Mouse (Mus musculus) CH12.LX (cell line): ENCODE measurements at regions not wholly inside any gene's neighbourhood (a gene's known extent, or its start where the extent isn't known, plus 50 kb on each side); places are given as distances from the start of the nearest gene placed in this dataset.

Experiments
- DNase-seq: peaks from one replicate; pipeline ENCODE4 v3.0.0-alpha.2; 2013; ENCODE audit errors: extremely low read depth
- H3K27ac ChIP-seq: 2 replicates; pipeline ENCODE4 v1.5.1; 2012; ENCODE audit warnings: low read depth, mild to moderate bottlenecking, control low read depth, moderate library complexity; ENCODE audit not compliant: insufficient read depth
- H3K27me3 ChIP-seq: replicated peaks from 2 replicates; pipeline ENCODE3; 2012; ENCODE audit warnings: inconsistent platforms
- H3K36me3 ChIP-seq, 2 experiments: replicated peaks in 1 of 2; 2 replicates each; pipeline versions ENCODE3 to v1.6.1; 2012; ENCODE audit warnings: inconsistent platforms in 1 of 2, low read length in 1 of 2, mild to moderate bottlenecking in 1 of 2, mixed read lengths in 1 of 2, moderate library complexity in 1 of 2; ENCODE audit not compliant: control insufficient read depth in 1 of 2, insufficient read depth in 1 of 2
- H3K4me1 ChIP-seq, 2 experiments: 2 replicates each; pipeline ENCODE4 v1.6.1; 2012; ENCODE audit warnings: inconsistent platforms in 1 of 2, moderate library complexity in 1 of 2; ENCODE audit not compliant: insufficient read depth in 2 of 2, control insufficient read depth in 1 of 2
- H3K4me2 ChIP-seq: 2 replicates; pipeline ENCODE4 v1.6.1; 2012; ENCODE audit warnings: low read depth, mild to moderate bottlenecking, control low read depth; ENCODE audit not compliant: poor library complexity, insufficient read depth, severe bottlenecking
- H3K4me3 ChIP-seq, 3 experiments: fragments of 150-350 bp in 1 of 3; sonication (generic) in 1 of 3; replicated peaks in 1 of 3; 2 replicates each; pipeline versions ENCODE3 to v1.5.1; 2011 to 2012; ENCODE audit warnings: low read depth in 2 of 3, low read length in 2 of 3, mild to moderate bottlenecking in 2 of 3, moderate library complexity in 2 of 3, control low read depth in 1 of 3, improper control_type of control experiment in 1 of 3, inconsistent platforms in 1 of 3, mixed read lengths in 1 of 3; ENCODE audit not compliant: poor library complexity in 1 of 3
- H3K79me2 ChIP-seq: replicated peaks from 2 replicates; pipeline ENCODE4 v1.6.1; 2012; ENCODE audit warnings: mild to moderate bottlenecking, moderate library complexity; ENCODE audit not compliant: control insufficient read depth, poor library complexity, insufficient read depth, severe bottlenecking; ENCODE audit errors: extremely low read depth
- H3K9ac ChIP-seq: 2 replicates; pipeline ENCODE4 v1.6.1; 2012; ENCODE audit warnings: low read depth, mild to moderate bottlenecking, control low read depth, moderate library complexity; ENCODE audit not compliant: insufficient read depth
- H3K9me3 ChIP-seq: replicated peaks from 2 replicates; pipeline ENCODE3; 2012; ENCODE audit warnings: low read length, inconsistent platforms, mixed read lengths
- BHLHE40 ChIP-seq: IDR thresholded peaks from 2 replicates; pipeline ENCODE4 v1.6.1; 2011; ENCODE audit warnings: mild to moderate bottlenecking, low read depth, low read length, improper control_type of control experiment
- CHD2 ChIP-seq: IDR thresholded peaks from 2 replicates; pipeline ENCODE4 v1.6.1; 2011; ENCODE audit warnings: low read length, improper control_type of control experiment
- CTCF ChIP-seq, 2 experiments: IDR thresholded peaks in 1 of 2; conservative IDR thresholded peaks in 1 of 2; 2 replicates each; pipeline ENCODE4 v1.5.1; 2011 to 2012; ENCODE audit warnings: low read depth in 2 of 2, low read length in 2 of 2, improper control_type of control experiment in 1 of 2, inconsistent platforms in 1 of 2, mild to moderate bottlenecking in 1 of 2, moderate library complexity in 1 of 2
- E2F4 ChIP-seq: IDR thresholded peaks from 2 replicates; pipeline ENCODE4 v1.6.1; 2011; ENCODE audit warnings: low read depth, low read length, improper control_type of control experiment; ENCODE audit not compliant: insufficient replicate concordance
- EP300 ChIP-seq: IDR thresholded peaks from 2 replicates; pipeline ENCODE4 v1.6.1; 2011; ENCODE audit warnings: low read length, improper control_type of control experiment
- ETS1 ChIP-seq: conservative IDR thresholded peaks from 2 replicates; pipeline ENCODE4 v1.6.1; 2012; ENCODE audit warnings: low read depth, mild to moderate bottlenecking, inconsistent platforms, low read length, improper control_type of control experiment, moderate library complexity
- HCFC1 ChIP-seq: IDR thresholded peaks from 2 replicates; pipeline ENCODE4 v1.6.1; 2012; ENCODE audit warnings: low read depth, mild to moderate bottlenecking, inconsistent platforms, low read length, improper control_type of control experiment
- IRF4 ChIP-seq: IDR thresholded peaks from 2 replicates; pipeline ENCODE4 v1.6.1; 2014; ENCODE audit warnings: low read depth, mild to moderate bottlenecking, inconsistent platforms, low read length, improper control_type of control experiment
- JUN ChIP-seq: IDR thresholded peaks from 2 replicates; pipeline ENCODE4 v1.6.1; 2011; ENCODE audit warnings: low read depth, mild to moderate bottlenecking, low read length, improper control_type of control experiment, moderate library complexity; ENCODE audit not compliant: insufficient read depth
- JUND ChIP-seq: conservative IDR thresholded peaks from 2 replicates; pipeline ENCODE4 v1.6.1; 2011; ENCODE audit warnings: low read depth, low read length, improper control_type of control experiment
- KAT2A ChIP-seq: IDR thresholded peaks from 2 replicates; pipeline ENCODE4 v1.6.1; 2012; ENCODE audit warnings: low read length, improper control_type of control experiment, inconsistent platforms; ENCODE audit not compliant: insufficient replicate concordance
- MAZ ChIP-seq: IDR thresholded peaks from 2 replicates; pipeline ENCODE4 v1.6.1; 2012; ENCODE audit warnings: low read depth, mild to moderate bottlenecking, inconsistent platforms, low read length, improper control_type of control experiment, moderate library complexity
- MXI1 ChIP-seq: IDR thresholded peaks from 2 replicates; pipeline ENCODE4 v1.6.1; 2011; ENCODE audit warnings: mild to moderate bottlenecking, low read depth, low read length, improper control_type of control experiment
- MYC ChIP-seq: IDR thresholded peaks from 2 replicates; pipeline ENCODE4 v1.6.1; 2011; ENCODE audit warnings: low read depth, mild to moderate bottlenecking, improper control_type of control experiment, low read length
- NELFE ChIP-seq: IDR thresholded peaks from 2 replicates; pipeline ENCODE4 v1.6.1; 2011; ENCODE audit warnings: low read depth, low read length, improper control_type of control experiment
- PAX5 ChIP-seq: IDR thresholded peaks from 2 replicates; pipeline ENCODE4 v1.6.1; 2012; ENCODE audit warnings: low read length, inconsistent platforms, mixed read lengths
- POLR2AphosphoS2 ChIP-seq: IDR thresholded peaks from 2 replicates; pipeline ENCODE4 v1.6.1; 2011; ENCODE audit warnings: low read depth, low read length, improper control_type of control experiment
- RCOR1 ChIP-seq: conservative IDR thresholded peaks from 2 replicates; pipeline ENCODE4 v1.6.1; 2012; ENCODE audit warnings: low read depth, mild to moderate bottlenecking, inconsistent platforms, low read length, improper control_type of control experiment
- SIN3A ChIP-seq: IDR thresholded peaks from 2 replicates; pipeline ENCODE4 v1.6.1; 2012; ENCODE audit warnings: low read length, improper control_type of control experiment, inconsistent platforms
- UBTF ChIP-seq: IDR thresholded peaks from 2 replicates; pipeline ENCODE4 v1.6.1; 2012; ENCODE audit warnings: low read depth, mild to moderate bottlenecking, inconsistent platforms, low read length, improper control_type of control experiment, moderate library complexity
- USF1 ChIP-seq: IDR thresholded peaks from 2 replicates; pipeline ENCODE4 v1.6.1; 2014; ENCODE audit warnings: low read depth, mild to moderate bottlenecking, inconsistent platforms, low read length, improper control_type of control experiment
- USF2 ChIP-seq: conservative IDR thresholded peaks from 2 replicates; pipeline ENCODE4 v1.6.1; 2011; ENCODE audit warnings: low read depth, low read length, improper control_type of control experiment
- ZNF384 ChIP-seq: IDR thresholded peaks from 2 replicates; pipeline ENCODE4 v1.6.1; 2012; ENCODE audit warnings: low read depth, low read length, improper control_type of control experiment, inconsistent platforms
- dilution Hi-C: fragments of 300-500 bp; cut with MboI; formaldehyde crosslinking; loops from 2 replicates; pipeline ENCODE4 v1.14.3; 2020; ENCODE audit warnings: low sequenced_read_pairs; ENCODE audit not compliant: extremely low pct_unique_long_range_greater_than_20kb, extremely low pct_ligation_motif_present
- in situ Hi-C: fragments of 300-500 bp; cut with MboI; formaldehyde crosslinking; loops from 3 replicates; pipeline ENCODE4 v1.14.3; 2019; ENCODE audit warnings: low sequenced_read_pairs, low pct_ligation_motif_present, low pct_unique_long_range_greater_than_20kb, mixed read lengths

- in situ Hi-C loops: no loop called here
- H3K4me2 ChIP-seq: no peak overlapping the region
- no peak overlapping the region for H3K4me3 ChIP-seq
- no peak overlapping the region for H3K27ac ChIP-seq
- no peaks in the 10 kb centered on the region for H3K9me3 ChIP-seq
- no peaks in the 10 kb centered on the region for H3K36me3 ChIP-seq
- no peaks in the 10 kb centered on the region for H3K79me2 ChIP-seq
- DNase-seq: no peak
- no peak overlapping the region for H3K9ac ChIP-seq
- TF ChIP-seq PAX5: no peak
- no peak for TF ChIP-seq ETS1
- no peak for TF ChIP-seq JUND
- TF ChIP-seq JUN: no peak
- no peak for TF ChIP-seq EP300
- no peak for TF ChIP-seq E2F4
- TF ChIP-seq SIN3A: no peak
- TF ChIP-seq CHD2: no peak
- no peak for TF ChIP-seq NELFE
- TF ChIP-seq IRF4: no peak
- no peak for TF ChIP-seq USF2
- H3K27me3 ChIP-seq: no peaks in the 10 kb centered on the region
- dilution Hi-C loops: no loop called here
- H3K4me1 ChIP-seq: peaks cover 0 to 5% of the 10 kb centered on the region in 2 experiments; a peak in 2 of 4 replicates
Measured at GRCm38 (mm10) chr10:42121984-42122383, 103.7 kb upstream of the Armc2 start.

- dilution Hi-C loops (no loop called here), in situ Hi-C loops (no loop called here)
- Histone ChIP-seq H3K27ac (no peak overlapping the region), H3K9me3 (no peaks in the 10 kb centered on the region)
- DNase-seq: no peak
- TF ChIP-seq JUN: no peak
- TF ChIP-seq ETS1: no peak
- TF ChIP-seq SIN3A: no peak
- TF ChIP-seq, all 38 proteins: peak for 0
- no peak overlapping the region for H3K4me2 ChIP-seq
- no peaks in the 10 kb centered on the region for H3K36me3 ChIP-seq
- no peaks in the 10 kb centered on the region for H3K79me2 ChIP-seq
- no peaks in the 10 kb centered on the region for H3K27me3 ChIP-seq
- H3K4me1 ChIP-seq: peaks cover 0 to 5% of the 10 kb centered on the region in 2 experiments; a peak in 2 of 4 replicates
- no peak overlapping the region for H3K9ac ChIP-seq
- no peak overlapping the region for H3K4me3 ChIP-seq
Measured at GRCm38 (mm10) chr10:42119326-42119725, 101.1 kb upstream of the Armc2 start.

- in situ Hi-C loops: no loop called here
- H3K79me2 ChIP-seq: no peaks in the 10 kb centered on the region
- H3K27me3 ChIP-seq: no peaks in the 10 kb centered on the region
- H3K9me3 ChIP-seq: no peaks in the 10 kb centered on the region
- H3K4me3 ChIP-seq: no peak overlapping the region
- no peak overlapping the region for H3K4me2 ChIP-seq
- H3K36me3 ChIP-seq: no peaks in the 10 kb centered on the region
- no peak overlapping the region for H3K9ac ChIP-seq
- dilution Hi-C loops: no loop called here
- peaks cover 0 to 5% of the 10 kb centered on the region in 2 experiments; a peak in 2 of 4 replicates for H3K4me1 ChIP-seq
- H3K27ac ChIP-seq: no peak overlapping the region
- no peak for DNase-seq
- no peak for TF ChIP-seq ETS1
- TF ChIP-seq RCOR1: no peak
- no peak for TF ChIP-seq MAZ
- no peak for TF ChIP-seq MYC
- no peak for TF ChIP-seq ZNF384
- no peak for TF ChIP-seq HCFC1
- TF ChIP-seq CTCF (conservative IDR thresholded peaks at IDR 0.05 in 1 of 2, IDR thresholded peaks at IDR 0.05 in 1 of 2; ENCODE audit: low read depth in 2 of 2, low read length in 2 of 2): no peak
- no peak for TF ChIP-seq USF1
- TF ChIP-seq KAT2A: no peak
- no peak for TF ChIP-seq BHLHE40
- no peak for TF ChIP-seq POLR2AphosphoS2
- TF ChIP-seq MXI1: no peak
- TF ChIP-seq EP300: no peak
- no peak for TF ChIP-seq CHD2
- no peak for TF ChIP-seq UBTF
Measured at GRCm38 (mm10) chr10:42118361-42119188, 100.3 kb upstream of the Armc2 start.
